Mouse (Mus musculus) MEL (cell line): Measurements from ENCODE around the gene Samd7. TPM values are rescaled to one million over a fixed set of nuclear protein-coding genes. Genes with fewer than 3 reads are reported as not detected.

Experiments
- DNase-seq: peaks from one replicate; pipeline ENCODE4 v3.0.0; 2011; ENCODE audit warnings: low read depth, low spot score
- H3K27ac ChIP-seq: 2 replicates; pipeline ENCODE4 v1.5.1; 2012; ENCODE audit warnings: low read depth, mild to moderate bottlenecking, control low read depth, low read length, moderate library complexity; ENCODE audit not compliant: control insufficient read depth
- H3K27me3 ChIP-seq, 2 experiments: fragments of 150-350 bp in 1 of 2; sonication (generic) in 1 of 2; 2 replicates each; pipeline ENCODE4 v1.6.1; 2012; ENCODE audit warnings: low read length in 2 of 2, mild to moderate bottlenecking in 2 of 2, improper control_type of control experiment in 1 of 2, moderate library complexity in 1 of 2; ENCODE audit not compliant: insufficient read depth in 2 of 2, control insufficient read depth in 1 of 2
- H3K36me3 ChIP-seq, 2 experiments: 2 replicates each; pipeline ENCODE4 v1.6.1; 2012 to 2014; ENCODE audit warnings: low read length in 2 of 2, improper control_type of control experiment in 1 of 2, inconsistent platforms in 1 of 2, mild to moderate bottlenecking in 1 of 2; ENCODE audit not compliant: insufficient read depth in 2 of 2, control insufficient read depth in 1 of 2
- H3K4me1 ChIP-seq, 2 experiments: fragments of 150-350 bp in 1 of 2; sonication (generic) in 1 of 2; 2 replicates each; pipeline ENCODE4 v1.6.1; 2012; ENCODE audit warnings: low read length in 2 of 2, improper control_type of control experiment in 1 of 2, mild to moderate bottlenecking in 1 of 2; ENCODE audit not compliant: insufficient read depth in 2 of 2, control insufficient read depth in 1 of 2
- H3K4me3 ChIP-seq, 2 experiments: fragments of 150-350 bp in 1 of 2; sonication (generic) in 1 of 2; 2 replicates each; pipeline ENCODE4 v1.5.1; 2012; ENCODE audit warnings: low read depth in 2 of 2, low read length in 2 of 2, mild to moderate bottlenecking in 2 of 2, moderate library complexity in 2 of 2, control low read depth in 1 of 2, improper control_type of control experiment in 1 of 2; ENCODE audit not compliant: control insufficient read depth in 1 of 2, insufficient read depth in 1 of 2
- H3K79me2 ChIP-seq: 2 replicates; pipeline ENCODE4 v1.6.1; 2012; ENCODE audit warnings: mild to moderate bottlenecking, low read length, moderate library complexity; ENCODE audit not compliant: control insufficient read depth, poor library complexity, insufficient read depth
- H3K9ac ChIP-seq: 2 replicates; pipeline ENCODE4 v1.6.1; 2012; ENCODE audit warnings: low read depth, mild to moderate bottlenecking, control low read depth, low read length, moderate library complexity; ENCODE audit not compliant: control insufficient read depth, poor library complexity, severe bottlenecking
- H3K9me3 ChIP-seq: fragments of 150-350 bp; sonication (generic); replicated peaks from 2 replicates; pipeline ENCODE4 v1.6.1; 2012; ENCODE audit warnings: mild to moderate bottlenecking, low read length, improper control_type of control experiment, moderate library complexity; ENCODE audit not compliant: insufficient read depth
- CHD1 ChIP-seq: IDR thresholded peaks from 2 replicates; pipeline ENCODE4 v1.6.1; 2012; ENCODE audit warnings: low read depth, mild to moderate bottlenecking, inconsistent platforms, low read length, improper control_type of control experiment
- ELF1 ChIP-seq: IDR thresholded peaks from 2 replicates; pipeline ENCODE4 v1.6.1; 2014; ENCODE audit warnings: low read depth, mild to moderate bottlenecking, inconsistent platforms, low read length, improper control_type of control experiment, moderate library complexity
- GATA1 ChIP-seq: IDR thresholded peaks from 2 replicates; pipeline ENCODE4 v1.6.1; 2011; ENCODE audit warnings: low read depth, low read length, improper control_type of control experiment
- HCFC1 ChIP-seq: IDR thresholded peaks from 2 replicates; pipeline ENCODE4 v1.6.1; 2012; ENCODE audit warnings: low read depth, mild to moderate bottlenecking, inconsistent platforms, low read length, improper control_type of control experiment, moderate library complexity
- KAT2A ChIP-seq: conservative IDR thresholded peaks from 2 replicates; pipeline ENCODE4 v1.6.1; 2012; ENCODE audit warnings: low read depth, low read length, improper control_type of control experiment, inconsistent platforms
- MYB ChIP-seq: IDR thresholded peaks from 2 replicates; pipeline ENCODE4 v1.6.1; 2011; ENCODE audit warnings: mild to moderate bottlenecking, low read depth, low read length, improper control_type of control experiment
- NRF1 ChIP-seq: IDR thresholded peaks from 2 replicates; pipeline ENCODE4 v1.6.1; 2014; ENCODE audit warnings: low read depth, mild to moderate bottlenecking, inconsistent platforms, low read length, improper control_type of control experiment, moderate library complexity; ENCODE audit not compliant: poor library complexity, insufficient read depth, severe bottlenecking
- POLR2A ChIP-seq, 2 experiments: IDR thresholded peaks; 2 replicates each; pipeline ENCODE4 v1.6.1; 2011 to 2012; ENCODE audit warnings: low read length in 2 of 2, mild to moderate bottlenecking in 2 of 2, control low read depth in 1 of 2, improper control_type of control experiment in 1 of 2, low read depth in 1 of 2, moderate library complexity in 1 of 2; ENCODE audit not compliant: control insufficient read depth in 1 of 2, insufficient read depth in 1 of 2, poor library complexity in 1 of 2
- POLR2AphosphoS2 ChIP-seq: IDR thresholded peaks from 2 replicates; pipeline ENCODE4 v1.6.1; 2011; ENCODE audit warnings: low read length, improper control_type of control experiment
- SIN3A ChIP-seq: IDR thresholded peaks from 2 replicates; pipeline ENCODE4 v1.6.1; 2012; ENCODE audit warnings: low read length, improper control_type of control experiment, inconsistent platforms
- SMC3 ChIP-seq: IDR thresholded peaks from 2 replicates; pipeline ENCODE4 v1.6.1; 2011; ENCODE audit warnings: low read depth, low read length, improper control_type of control experiment
- TAL1 ChIP-seq: IDR thresholded peaks from 2 replicates; pipeline ENCODE4 v1.6.1; 2012; ENCODE audit warnings: mild to moderate bottlenecking, inconsistent platforms, low read length, moderate library complexity, mixed read lengths
- TCF12 ChIP-seq: IDR thresholded peaks from 2 replicates; pipeline ENCODE4 v1.6.1; 2014; ENCODE audit warnings: low read depth, mild to moderate bottlenecking, inconsistent platforms, low read length, improper control_type of control experiment, moderate library complexity
- UBTF ChIP-seq: IDR thresholded peaks from 2 replicates; pipeline ENCODE4 v1.6.1; 2012; ENCODE audit warnings: low read depth, mild to moderate bottlenecking, inconsistent platforms, low read length, improper control_type of control experiment, moderate library complexity, borderline replicate concordance; ENCODE audit not compliant: insufficient read depth
- USF2 ChIP-seq, 2 experiments: IDR thresholded peaks; 2 replicates each; pipeline ENCODE4 v1.6.1; 2011 to 2012; ENCODE audit warnings: improper control_type of control experiment in 2 of 2, low read length in 2 of 2, borderline replicate concordance in 1 of 2, inconsistent platforms in 1 of 2, low read depth in 1 of 2, mild to moderate bottlenecking in 1 of 2; ENCODE audit not compliant: insufficient read depth in 1 of 2
- ZKSCAN1 ChIP-seq: IDR thresholded peaks from 2 replicates; pipeline ENCODE4 v1.6.1; 2012; ENCODE audit warnings: low read depth, mild to moderate bottlenecking, inconsistent platforms, low read length, improper control_type of control experiment, moderate library complexity
- ZMIZ1 ChIP-seq: IDR thresholded peaks from 2 replicates; pipeline ENCODE4 v1.6.1; 2012; ENCODE audit warnings: low read depth, mild to moderate bottlenecking, inconsistent platforms, low read length, improper control_type of control experiment, moderate library complexity
- ZNF384 ChIP-seq: IDR thresholded peaks from 2 replicates; pipeline ENCODE4 v1.6.1; 2012; ENCODE audit warnings: low read depth, mild to moderate bottlenecking, inconsistent platforms, low read length, improper control_type of control experiment
- polyA plus RNA-seq, 2 experiments: library from polyadenylated mRNA; stranded (reverse) in 1 of 2; unstranded in 1 of 2; fragments of >175 nt in 1 of 2; fragments of >200 nt in 1 of 2; gene quantifications; 2 replicates each; pipeline versions ENCODE4 v1.2.1 to v1.2.4; 2012; ENCODE audit warnings: low replicate concordance in 2 of 2, low read depth in 1 of 2; ENCODE audit not compliant: insufficient read length in 2 of 2, insufficient read depth in 1 of 2, missing spikeins in 1 of 2
- total RNA-seq: library from RNA; depleted of rRNA; stranded (reverse); fragments of 300-350 nt; gene quantifications from 2 replicates; pipeline ENCODE4 v1.2.3, GENCODE M21; 2012

Samd7 gene
- total and polyA plus RNA-seq, 3 experiments = not detected

DNA sequence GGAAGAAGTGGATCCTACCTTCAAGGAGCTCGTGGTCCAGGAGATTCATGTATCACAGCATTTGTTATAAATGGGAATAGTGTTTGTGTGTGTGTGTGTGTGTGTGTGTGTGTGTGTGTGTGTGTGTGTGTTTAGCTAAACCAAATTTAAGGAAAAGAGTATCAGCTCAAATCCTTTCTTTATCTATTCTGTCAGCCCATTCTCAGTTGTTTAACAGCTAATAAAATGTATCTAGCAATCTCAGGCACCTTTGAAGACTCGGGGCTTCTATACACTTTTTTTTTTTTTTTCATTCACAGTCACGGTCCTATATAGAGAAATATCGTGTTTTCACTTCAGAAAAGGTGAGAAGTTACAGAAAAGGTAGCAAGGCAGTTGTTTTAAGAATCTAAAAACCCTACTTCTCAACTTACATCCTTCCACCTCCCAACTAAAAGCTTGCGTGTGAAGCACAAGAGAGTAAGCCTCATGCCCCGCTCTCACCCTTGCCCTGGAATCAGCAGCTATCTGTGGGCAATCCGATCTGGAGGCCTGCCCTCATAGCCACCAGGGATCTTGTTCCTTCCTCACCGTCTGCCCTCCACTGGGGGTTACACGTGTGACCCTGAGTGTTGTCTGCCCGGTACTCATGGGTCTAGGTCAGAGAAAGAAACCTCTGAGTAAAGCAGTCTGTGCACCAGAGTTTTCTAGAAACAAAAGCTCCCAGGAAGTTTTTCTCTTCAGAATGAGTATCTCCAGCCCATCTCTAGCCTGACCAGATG is 23.8 kb downstream of the Samd7 start (continued):
- TF ChIP-seq ZKSCAN1 (no peak), POLR2AphosphoS2 (no peak), GATA1 (peak; percentile 49; the same call in 1 of the 2 replicates)

DNA sequence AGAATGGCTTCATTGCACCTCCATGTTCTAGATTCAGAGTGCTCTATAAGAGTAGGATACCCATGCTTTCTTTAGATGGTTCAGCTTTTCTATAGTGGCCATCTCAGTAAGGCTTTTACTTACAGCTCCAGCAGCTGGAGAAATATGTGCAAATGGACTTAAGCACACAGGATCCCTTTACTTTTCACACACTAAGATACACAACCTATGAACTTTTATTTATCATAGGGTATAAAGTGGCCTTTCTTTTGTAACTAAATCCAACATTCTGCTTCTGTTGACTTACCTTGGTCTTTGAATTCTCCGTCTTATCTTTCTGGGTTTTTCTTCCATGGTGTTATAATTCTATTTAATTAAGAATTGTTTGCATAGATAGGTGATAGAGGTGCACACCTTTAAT is 25.5 kb downstream of the Samd7 start:
- DNase-seq = no peak
- Histone ChIP-seq H3K27me3 (peaks cover 2 to 3% of the 10 kb centered on the region in 2 experiments; a peak in 3 of 4 replicates), H3K79me2 (no peaks in the 10 kb centered on the region), H3K4me3 (no peak overlapping the region), H3K9me3 (no peaks in the 10 kb centered on the region), H3K36me3 (peaks cover 0 to 5% of the 10 kb centered on the region in 2 experiments; a peak in 2 of 4 replicates), H3K27ac (no peak overlapping the region), H3K4me1 (peaks cover under 1 to 8% of the 10 kb centered on the region in 2 experiments), H3K9ac (no peak overlapping the region)
- TF ChIP-seq TAL1 (no peak), MYB (no peak), NRF1 (no peak), KAT2A (no peak), SMC3 (no peak), ZMIZ1 (no peak), ELF1 (no peak)

DNA sequence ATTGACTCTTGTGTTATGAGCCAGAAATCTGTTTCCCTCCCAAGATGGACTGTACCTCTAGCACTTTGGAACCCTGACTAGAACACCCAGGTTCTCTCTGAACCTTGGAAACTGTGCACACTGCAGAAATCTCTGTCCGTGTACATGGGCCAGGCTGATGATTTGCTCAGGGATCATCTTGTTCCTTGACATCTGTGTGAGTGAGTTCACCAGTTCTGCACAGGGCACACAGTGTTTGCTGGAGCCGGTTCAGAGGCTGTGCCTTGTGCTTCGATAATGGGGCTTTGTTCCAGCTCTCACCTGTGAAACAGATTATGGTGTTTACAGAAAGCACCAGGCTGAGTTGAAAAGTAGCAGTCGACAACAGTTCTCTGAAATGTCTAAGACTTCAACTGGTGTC is 26.5 kb downstream of the Samd7 start:
- no peak for TF ChIP-seq HCFC1
- no peak for TF ChIP-seq NRF1
- H3K4me3 ChIP-seq = no peak overlapping the region
- H3K79me2 ChIP-seq = no peaks in the 10 kb centered on the region
- H3K36me3 ChIP-seq = 0 out of 4 replicates have a peak, but pooled peaks cover 0 to 3% of the 10 kb centered on the region in 2 experiments
- H3K27me3 ChIP-seq = peaks cover 2 to 3% of the 10 kb centered on the region in 2 experiments; a peak in 3 of 4 replicates
- no peaks in the 10 kb centered on the region for H3K9me3 ChIP-seq
- no peak overlapping the region for H3K9ac ChIP-seq
- DNase-seq = no peak
- H3K27ac ChIP-seq = no peak overlapping the region
- peaks cover 0 to 6% of the 10 kb centered on the region in 2 experiments; a peak in 2 of 4 replicates for H3K4me1 ChIP-seq

DNA sequence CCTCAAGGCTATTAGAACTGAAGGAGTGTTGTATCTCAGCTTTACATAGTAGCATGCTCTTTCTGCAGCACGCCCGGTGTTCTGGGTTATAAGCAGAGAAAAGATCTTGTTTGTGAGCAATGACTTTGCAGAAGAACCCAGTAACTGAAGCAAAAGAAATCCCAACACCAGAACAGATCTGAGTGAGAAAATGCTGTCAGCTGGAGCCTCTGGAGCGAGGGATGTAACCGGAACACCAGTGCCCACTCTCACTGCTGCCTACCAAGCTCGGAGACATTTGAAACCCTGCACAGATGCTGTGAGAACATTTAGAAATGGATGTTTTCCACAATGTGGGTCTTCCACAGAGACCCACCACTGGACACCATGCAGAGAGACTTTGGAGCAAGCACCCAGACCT is 28.6 kb downstream of the Samd7 start:
- Histone ChIP-seq H3K79me2 (no peaks in the 10 kb centered on the region), H3K4me1 (peaks cover 0 to 6% of the 10 kb centered on the region in 2 experiments; a peak in 2 of 4 replicates), H3K27ac (no peak overlapping the region), H3K4me3 (no peak overlapping the region), H3K9me3 (no peaks in the 10 kb centered on the region), H3K27me3 (peaks cover 2 to 3% of the 10 kb centered on the region in 2 experiments; a peak in 3 of 4 replicates), H3K9ac (no peak overlapping the region), H3K36me3 (0 out of 4 replicates have a peak, but pooled peaks cover 0 to 3% of the 10 kb centered on the region in 2 experiments)
- DNase-seq = no peak
- TF ChIP-seq POLR2AphosphoS2 (no peak), SIN3A (no peak), TCF12 (no peak), ZKSCAN1 (no peak), USF2 (IDR thresholded peaks at IDR 0.05; ENCODE audit: borderline replicate concordance in 1 of 2, insufficient read depth in 1 of 2, low read depth in 1 of 2, low read length in 2 of 2) (no peak), TAL1 (no peak), SMC3 (no peak), ZNF384 (no peak), CHD1 (no peak), UBTF (no peak), POLR2A (IDR thresholded peaks at IDR 0.05; ENCODE audit: control insufficient read depth in 1 of 2, insufficient read depth in 1 of 2, low read depth in 1 of 2, low read length in 2 of 2, poor library complexity in 1 of 2) (no peak)
